Mouse (Mus musculus) cerebellum, adult 2 months (tissue): ENCODE measurements around the gene Gm3015. TPM values are rescaled to one million over a fixed set of nuclear protein-coding genes. Genes with fewer than 3 reads are reported as not detected.
"Not testable (repeated sequence)": the region's sequence is repeated elsewhere in the genome, so short reads cannot be mapped to it uniquely, and the experiment has no call there.

Experiments used
- DNase-seq, 2 experiments: peaks; one replicate each; pipeline ENCODE4 v3.0.0; 2021
- H3K27ac ChIP-seq: fragments of 200-500 bp; 2 replicates; pipeline ENCODE4 v1.5.1; 2012; ENCODE audit warnings: low read length, control low read depth, inconsistent platforms; ENCODE audit not compliant: insufficient read depth
- H3K27me3 ChIP-seq: fragments of 200-500 bp; 2 replicates; pipeline ENCODE4 v1.6.1; 2012; ENCODE audit warnings: inconsistent platforms, mild to moderate bottlenecking, low read length, moderate library complexity; ENCODE audit not compliant: control insufficient read depth, insufficient read depth
- H3K4me1 ChIP-seq: fragments of 200-500 bp; 2 replicates; pipeline ENCODE4 v1.6.1; 2011; ENCODE audit warnings: low read length; ENCODE audit not compliant: control insufficient read depth, insufficient read depth
- H3K4me3 ChIP-seq: fragments of 200-500 bp; replicated peaks from 2 replicates; pipeline ENCODE3; 2011; ENCODE audit warnings: mild to moderate bottlenecking, low read depth, low read length, control low read depth; ENCODE audit not compliant: insufficient read depth
- WGBS: fragments of 180-500 bp; shearing (Covaris S2); methylation state at CpG from one replicate; pipeline ENCODE4 v1.1.7; 2018; 5-methylcytosine and 5-hydroxymethylcytosine counted together
- polyA plus RNA-seq: library from polyadenylated mRNA; depleted of rRNA; stranded (reverse); fragments of >200 nt; gene quantifications from 2 replicates; pipeline ENCODE4 v1.2.3, GENCODE M21; 2012; rRNA removed

The Gm3015 gene
- polyA plus RNA-seq, result not detected in 2 replicates

DNA sequence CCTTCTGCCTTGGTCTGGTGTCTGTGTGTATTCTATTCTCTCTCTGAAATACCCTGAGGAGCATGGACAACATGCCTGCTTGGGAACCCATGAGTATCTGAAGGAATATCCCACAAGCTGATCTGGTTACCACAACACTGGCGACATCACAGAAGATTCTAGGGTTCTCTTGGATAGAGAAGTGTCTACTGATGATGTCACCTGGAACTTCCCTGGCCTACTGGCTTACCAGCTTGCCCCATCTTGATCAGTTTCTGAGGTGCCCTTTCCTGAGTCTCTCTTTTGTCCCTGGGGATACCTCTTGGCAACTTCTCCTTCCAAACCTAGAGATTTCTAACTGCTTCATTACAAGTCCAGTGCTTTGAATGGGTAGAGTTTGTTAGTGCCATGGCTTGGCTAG is at the start of gene Gm3015:
Gene Gm3015, minus strand, starts transcription at position 101 of the 400 bp plus-strand sequence.
- H3K4me1 ChIP-seq, H3K27ac ChIP-seq, H3K27me3 ChIP-seq, H3K4me3 ChIP-seq, DNase-seq: not testable (repeated sequence)
- 100% methylated on average over 1 of the region's 1 CpGs for WGBS

GRCm38 (mm10) chr14:42797887-42798286 is 29.3 kb upstream of the Gm3015 start, which contains the start of gene Gm10377:
Gm10377 (minus strand) TSS chr14:42797987.
- not testable (repeated sequence) for H3K27ac ChIP-seq, H3K27me3 ChIP-seq, DNase-seq, H3K4me1 ChIP-seq, H3K4me3 ChIP-seq

Other genes starting within 250 kb of the Gm3015 start
- gene Gm8024, start 244.5 kb downstream of the Gm3015 start, polyA plus RNA-seq, result 0.19 and 0.31 TPM in 2 replicates
- not detected in 2 replicates for gene Gm17124, start 168.9 kb downstream of the Gm3015 start, polyA plus RNA-seq
- gene Gm3633, start 126.9 kb downstream of the Gm3015 start, polyA plus RNA-seq, result not detected in 2 replicates
- not detected in 2 replicates for gene Gm10378, start 112.9 kb downstream of the Gm3015 start, polyA plus RNA-seq
- not detected in 2 replicates for gene Gm10377, start 29.2 kb upstream of the Gm3015 start, polyA plus RNA-seq
- not detected in 2 replicates for gene Gm21977, start 84.7 kb upstream of the Gm3015 start, polyA plus RNA-seq
- gene Gm8082, start 224.8 kb upstream of the Gm3015 start, polyA plus RNA-seq, result not detected in 2 replicates
- gene Gm10376, start 246.8 kb upstream of the Gm3015 start, polyA plus RNA-seq, result 0.25 TPM in 1 of 2 replicates, not detected in the other